Mouse (Mus musculus): Measurements from ENCODE around the gene BC004004.
"Not testable (repeated sequence)": the region's sequence is repeated elsewhere in the genome, so short reads cannot be mapped to it uniquely, and the experiment has no call there.

Gene BC004004

DNA sequence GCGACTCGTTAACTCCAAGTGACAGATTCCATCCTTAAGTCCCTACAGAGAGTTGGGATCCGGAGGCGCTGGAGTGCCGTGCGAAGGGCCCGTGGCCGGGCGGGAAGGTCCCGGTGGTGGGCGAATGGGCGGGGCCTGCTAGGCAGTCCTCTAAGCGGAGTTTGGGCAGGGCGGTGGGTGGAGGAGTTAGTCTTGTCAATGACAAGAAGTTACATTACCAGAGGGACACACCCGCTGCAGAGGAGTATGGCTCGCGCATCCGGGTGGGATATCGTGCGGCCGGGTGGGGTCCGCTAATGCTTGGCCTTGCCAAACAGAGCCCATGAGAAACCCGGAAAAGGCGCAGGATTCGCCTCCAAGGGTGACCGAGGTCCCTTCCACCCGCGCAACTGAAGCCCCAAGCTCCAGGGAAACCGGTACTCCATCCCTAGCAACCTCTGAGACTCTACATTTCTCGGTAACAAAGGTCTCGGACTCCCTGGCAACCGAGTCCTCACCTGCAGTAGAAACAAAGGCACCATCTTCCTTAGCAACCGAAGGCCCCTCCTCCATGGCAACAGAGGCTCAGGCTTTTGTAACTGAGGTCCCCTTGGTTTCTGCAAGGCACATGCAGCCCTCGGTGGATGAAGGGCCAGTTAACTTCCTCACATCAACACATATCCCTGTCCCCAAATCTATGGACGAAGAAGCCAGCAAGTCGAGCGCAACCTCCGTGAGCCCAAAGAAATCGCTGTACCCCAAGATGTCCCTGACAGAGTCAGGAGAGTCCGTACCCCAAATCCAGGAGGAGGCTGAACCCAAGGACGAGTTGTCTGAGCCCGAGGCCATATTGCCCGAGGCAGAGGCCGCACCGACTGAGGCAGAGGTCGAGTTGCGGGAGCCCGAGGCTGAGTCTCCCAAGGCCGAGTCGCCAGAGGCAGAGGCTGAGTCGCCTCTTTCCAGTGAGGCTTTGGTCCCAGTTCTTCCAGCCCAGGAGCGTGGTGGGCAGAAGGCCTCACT, 58.2 kb downstream of the BC004004 start:
- DNase-seq = peak; percentile 96

DNA sequence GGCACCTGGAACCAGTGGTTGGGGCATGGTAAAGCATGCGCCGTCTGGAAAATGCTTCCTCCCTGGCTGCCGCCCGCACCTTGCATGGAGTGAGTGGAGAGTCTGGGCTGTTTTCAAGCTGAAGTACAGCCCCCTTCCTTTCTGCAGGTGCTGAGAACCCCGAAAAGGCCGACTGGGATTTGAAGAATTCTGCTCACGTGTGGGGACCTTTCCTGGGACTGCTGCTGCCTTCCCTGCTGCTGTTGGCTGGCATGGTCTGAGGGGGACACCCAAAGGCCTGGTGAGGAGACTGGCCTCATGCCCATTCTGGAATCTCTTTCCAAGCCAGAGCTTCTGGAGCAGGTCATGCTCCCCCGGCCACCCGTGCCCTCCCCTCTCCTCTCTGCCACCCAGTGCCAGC, 59.1 kb downstream of the BC004004 start:
- peak; percentile 92 for DNase-seq

DNA sequence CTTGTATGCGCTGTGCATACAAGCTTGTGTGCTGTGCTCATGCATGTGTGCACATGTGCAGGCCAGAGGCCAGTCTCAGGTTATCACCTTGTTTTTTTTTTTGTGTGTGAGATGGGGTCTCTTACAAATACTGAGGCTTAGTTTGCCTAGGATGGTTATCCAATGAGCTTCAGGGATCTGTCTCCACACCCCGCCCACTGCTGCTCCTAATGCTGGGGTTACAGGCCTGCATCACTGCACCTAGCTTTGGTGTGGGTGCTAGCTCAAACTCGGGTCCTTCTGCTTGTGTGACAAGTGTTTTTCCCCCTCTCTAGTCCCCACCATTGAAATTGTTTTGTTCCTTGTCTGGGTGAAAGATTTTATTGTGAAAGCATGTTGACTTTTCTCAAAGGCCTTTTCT, 61.6 kb downstream of the BC004004 start:
- DNase-seq = peak; percentile 91

DNA sequence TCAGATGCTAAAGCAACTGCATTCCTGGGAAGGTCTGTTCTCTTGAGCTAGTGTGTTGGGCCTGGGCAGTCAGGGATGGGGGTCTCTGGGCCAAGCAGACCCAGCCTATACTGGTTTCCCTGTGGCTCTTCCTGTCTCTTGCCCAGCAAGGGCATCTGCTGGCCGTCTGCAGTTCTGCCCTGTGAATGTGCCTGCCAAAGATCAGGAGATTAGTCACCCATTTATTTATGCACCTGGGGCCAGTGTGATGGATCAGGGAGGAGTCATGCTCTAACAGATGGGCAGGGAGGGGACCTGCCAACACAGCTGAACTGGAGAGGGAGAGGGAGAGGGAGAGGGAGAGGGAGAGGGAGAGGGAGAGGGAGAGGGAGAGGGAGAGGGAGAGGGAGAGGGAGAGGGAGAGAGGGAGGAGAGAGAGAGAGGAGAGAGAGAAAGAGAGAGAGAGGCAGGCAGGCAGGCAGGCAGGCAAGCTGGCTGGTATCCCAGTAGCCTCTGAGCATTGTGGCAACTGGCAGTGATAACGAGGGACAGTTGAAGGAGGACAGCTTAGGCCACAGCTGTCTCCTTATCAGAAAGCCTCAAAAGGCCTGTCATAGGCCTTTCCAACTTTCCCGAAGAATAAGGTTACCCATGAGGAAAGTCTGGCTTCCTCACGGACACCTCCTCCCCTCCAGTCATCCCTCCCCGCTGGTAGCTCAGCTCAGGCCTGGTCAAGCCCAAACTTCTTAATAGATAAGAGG, 62.3 kb downstream of the BC004004 start:
- peak; percentile 95 for DNase-seq

DNA sequence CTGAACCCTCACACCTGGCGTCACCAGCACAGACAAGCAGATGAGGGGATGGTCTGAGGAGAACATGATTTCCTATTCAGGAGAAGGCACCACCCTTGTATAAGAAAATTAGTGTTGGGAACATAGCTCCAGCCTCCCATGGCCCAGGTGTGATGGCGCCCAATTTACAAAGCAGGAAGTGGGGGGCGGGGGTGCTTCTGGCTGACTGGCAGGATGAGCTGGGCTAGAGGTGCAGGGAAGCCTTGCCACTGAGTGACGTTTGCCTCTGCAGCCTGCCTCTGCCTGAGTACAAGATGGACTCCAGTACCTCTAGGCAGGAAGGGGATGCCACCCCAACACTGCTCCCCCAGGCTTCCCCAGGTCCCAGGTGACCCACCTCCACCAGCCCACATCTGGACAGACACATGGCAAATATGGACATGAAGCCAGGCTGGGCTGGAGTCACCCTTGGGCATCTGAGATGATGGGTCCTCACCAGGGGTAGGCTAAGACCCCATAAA, 63.6 kb downstream of the BC004004 start:
- DNase-seq = peak; percentile 93

DNA sequence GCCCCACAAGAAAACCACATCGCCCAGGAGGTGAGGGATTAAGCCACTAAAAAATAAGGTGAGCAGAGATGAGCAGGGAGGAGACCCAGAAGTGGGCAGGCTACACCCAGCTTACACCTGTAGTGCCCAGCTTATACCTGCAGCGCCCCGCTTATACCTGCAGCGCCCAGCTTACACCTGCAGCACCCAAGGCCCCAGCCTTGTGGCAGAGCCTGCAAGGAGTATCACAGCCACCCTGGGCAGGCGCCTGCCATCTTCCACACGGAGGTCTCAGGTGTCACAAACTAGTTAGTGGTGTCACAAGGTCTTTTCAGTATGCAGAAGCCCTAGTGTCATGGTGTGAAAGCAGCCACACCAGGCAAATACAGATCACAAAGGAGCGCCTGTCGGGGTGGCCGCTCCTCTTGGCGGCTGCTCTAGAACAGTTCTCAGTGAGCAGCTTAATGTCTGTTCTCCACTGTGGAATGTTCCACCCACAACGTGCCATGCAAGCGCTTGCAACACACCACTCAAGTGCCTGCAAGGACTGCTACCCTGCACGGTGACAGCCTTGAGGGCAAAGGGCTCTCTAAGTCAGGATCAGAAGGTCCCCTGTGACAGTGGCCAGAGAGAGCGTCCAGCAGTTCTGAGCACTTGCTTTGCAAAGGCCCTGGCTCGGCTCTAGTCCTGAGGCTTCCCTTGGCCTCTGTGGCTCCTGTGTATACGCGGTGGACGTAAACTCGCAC, 67.8 kb downstream of the BC004004 start:
- peak; percentile 90 for DNase-seq

DNA sequence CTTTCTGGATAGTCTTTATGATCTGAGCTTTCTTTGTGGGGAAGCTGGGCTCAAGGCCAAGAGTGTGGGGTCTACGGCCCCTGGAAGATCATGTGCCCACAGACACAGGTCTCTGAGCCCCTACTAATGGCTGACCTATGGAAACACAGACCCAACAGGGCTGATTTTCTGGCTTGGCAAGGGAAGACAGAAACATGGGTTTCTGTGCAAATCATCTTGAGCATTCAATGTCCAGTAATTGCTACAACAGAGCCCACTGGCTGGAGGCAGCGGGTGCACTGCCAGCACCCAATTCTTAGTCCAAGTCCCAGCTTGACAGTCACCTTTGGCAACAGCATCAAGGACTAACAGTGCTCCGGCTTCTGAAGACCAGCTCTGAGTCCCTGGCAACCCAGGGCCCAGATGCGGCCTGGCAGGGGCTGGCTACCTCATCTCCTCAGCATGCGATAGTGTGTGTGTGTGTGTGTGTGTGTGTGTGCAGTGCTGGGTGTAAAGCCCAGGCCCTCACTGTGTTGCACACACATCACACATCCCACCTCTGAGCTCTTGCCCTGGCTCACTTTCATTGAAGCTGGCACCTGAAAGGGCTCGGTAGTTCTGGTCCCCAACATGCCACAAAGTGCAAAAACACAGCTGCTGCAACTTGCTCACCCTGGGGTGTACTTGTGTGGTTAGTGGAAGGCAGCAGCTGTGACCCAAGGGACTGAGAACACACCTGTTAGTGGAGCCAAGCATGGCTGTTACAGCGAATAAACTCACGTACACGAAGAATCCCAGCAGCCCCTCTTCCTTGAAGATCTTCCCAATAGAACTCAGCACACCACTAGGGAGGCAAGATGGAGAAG, 69.6 kb downstream of the BC004004 start:
- DNase-seq = peak; percentile 91

DNA sequence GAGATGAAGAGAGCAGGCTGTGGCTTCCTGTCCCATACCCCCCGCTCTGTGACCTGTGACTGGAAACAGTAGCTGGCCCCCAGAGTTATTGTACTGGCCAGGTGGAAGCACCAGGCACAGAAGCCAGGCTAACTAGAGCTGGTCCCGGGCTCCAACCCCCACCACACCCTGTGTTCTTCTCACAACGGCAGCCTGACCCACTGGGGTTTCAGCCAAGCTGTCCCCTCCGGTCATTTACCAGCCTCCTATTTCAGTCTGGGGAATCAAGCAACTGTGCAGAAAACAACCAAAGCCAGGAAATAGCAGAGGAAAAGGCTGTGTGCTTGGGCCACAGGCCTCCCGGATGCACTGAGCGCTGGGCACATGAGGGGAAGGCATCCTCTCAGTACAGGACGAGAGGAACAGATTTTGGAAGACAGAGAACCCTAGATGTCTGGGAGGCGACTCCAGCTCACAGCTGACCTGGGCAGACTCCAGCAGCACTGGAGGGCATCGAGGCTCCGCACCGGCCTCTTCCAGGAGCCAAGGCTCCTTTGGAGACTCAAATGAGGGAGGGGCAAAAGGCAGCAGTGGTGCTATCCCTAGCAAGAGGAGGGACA, 70.7 kb downstream of the BC004004 start:
- peak; percentile 97 for DNase-seq

DNA sequence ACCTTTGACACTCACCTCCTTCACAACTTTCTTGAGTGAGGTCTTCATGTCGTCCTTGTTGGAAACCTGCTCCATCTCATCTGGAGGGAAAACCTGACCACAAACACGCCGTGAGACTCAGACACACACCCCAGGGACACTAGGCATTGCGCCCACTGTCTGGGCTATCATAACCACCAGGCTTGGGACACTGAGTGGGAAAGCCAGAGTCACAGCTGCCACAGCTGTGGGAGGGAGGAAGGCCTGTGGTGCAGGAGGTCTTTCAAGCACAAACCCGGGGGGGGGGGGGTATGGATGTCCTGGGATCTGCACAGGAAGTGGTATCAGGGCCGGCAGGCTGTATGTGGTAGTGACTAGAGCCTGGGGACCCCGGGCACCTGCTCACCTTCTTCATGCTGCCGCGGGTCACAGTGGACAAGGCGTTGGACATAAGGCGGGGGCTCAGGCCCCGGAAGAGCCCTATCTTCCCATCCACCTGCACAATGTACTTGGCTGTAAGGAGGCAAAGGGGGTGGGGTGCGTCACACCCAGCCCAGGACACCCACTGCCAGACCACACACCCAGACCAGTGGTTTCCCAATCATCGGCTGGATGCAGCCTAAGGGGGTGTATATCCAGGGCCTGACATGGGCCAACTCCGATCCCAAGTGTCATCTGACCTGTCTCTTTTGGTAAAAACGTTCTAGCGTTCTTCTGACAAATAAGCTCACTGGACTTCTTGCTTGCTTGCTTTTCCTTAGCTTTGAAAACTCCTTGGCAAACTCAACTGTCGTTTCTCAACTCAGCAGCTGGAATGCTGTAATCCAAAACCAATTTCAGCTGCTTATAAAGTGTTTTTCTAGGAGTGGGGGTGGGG, 72.0 kb downstream of the BC004004 start:
- peak; percentile 98 for DNase-seq

DNA sequence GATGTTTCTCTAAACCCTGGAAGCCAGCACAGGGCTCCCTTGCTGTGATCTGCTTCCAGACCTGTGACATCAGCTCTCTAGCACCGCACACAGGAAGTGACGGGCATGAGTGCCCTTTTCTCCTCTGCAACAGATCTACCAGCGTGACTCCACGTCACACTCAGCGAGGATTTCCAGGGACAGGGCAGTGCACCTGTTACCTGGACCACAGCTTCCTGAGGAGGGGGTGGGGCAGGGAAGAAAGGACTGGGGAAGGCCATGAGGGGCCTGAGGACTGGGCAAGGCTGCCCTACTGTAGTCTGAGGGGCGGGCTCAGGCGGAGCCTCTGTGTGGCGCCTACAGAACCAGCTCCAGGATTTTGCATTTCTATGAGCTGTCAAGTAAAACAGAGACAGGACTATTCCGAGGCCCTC, 73.0 kb downstream of the BC004004 start:
- DNase-seq = peak; percentile 97

DNA sequence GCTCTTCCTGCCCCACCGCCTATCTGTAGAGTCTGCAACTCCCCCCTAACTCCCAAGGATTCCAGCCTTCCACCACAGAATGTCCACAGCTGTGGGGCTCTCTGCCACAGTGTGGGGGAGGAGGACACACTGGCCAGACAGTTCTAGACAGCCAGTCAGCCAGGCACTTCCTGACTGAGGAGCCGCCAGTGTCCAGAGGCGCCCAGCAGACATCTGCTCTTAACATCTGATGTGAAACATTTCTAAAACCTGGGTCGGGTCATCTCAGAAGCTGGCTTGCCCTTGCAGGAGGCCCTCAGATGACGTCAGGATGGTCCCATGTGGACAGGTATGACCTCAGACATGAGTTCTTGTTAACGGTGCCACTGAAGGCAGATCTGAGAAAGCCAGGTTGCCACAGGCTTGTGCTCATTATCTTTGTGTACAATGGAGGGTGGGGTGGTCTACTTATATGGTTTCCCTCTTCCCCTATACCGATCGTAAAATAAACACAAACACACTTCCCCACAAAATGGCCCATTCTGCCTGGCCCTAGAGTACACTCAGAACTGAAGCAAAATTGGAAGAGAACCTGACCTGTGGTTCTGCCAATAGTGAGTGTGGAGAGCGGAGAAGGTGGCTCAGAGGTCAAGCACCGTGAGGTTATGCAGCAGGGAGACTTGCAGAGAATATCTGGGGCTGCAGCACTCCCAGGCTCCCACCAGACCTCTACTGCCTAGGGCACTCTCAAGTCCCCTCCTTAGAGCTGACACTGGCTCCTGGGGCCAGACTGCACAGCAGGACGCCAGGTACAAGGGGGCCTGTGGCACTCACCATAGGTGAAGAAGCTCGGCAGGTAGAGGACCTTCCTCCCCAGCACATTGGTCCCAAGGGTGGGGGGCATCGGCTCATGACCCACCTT, 73.7 kb downstream of the BC004004 start:
- peak; percentile 98 for DNase-seq

DNA sequence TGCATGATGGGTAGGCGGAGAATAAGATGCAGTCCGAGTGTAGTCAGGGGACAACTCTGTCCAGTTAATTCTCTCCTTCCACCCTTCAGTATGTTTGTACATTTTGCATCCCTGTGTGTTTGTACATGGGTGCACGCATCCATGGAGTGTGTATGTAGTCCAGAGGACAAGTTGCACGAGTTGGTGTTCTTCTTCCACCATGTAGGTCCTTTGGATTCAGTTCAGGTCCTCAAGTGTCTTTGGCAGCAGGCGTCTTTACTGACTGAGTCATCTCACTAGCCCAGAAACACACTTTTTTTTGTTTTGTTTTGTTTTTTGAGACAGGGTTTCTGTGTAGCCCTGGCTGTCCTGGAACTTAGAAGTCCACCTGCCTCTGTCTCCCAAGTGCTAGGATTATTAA, 74.7 kb downstream of the BC004004 start:
- peak; percentile 85 for DNase-seq

DNA sequence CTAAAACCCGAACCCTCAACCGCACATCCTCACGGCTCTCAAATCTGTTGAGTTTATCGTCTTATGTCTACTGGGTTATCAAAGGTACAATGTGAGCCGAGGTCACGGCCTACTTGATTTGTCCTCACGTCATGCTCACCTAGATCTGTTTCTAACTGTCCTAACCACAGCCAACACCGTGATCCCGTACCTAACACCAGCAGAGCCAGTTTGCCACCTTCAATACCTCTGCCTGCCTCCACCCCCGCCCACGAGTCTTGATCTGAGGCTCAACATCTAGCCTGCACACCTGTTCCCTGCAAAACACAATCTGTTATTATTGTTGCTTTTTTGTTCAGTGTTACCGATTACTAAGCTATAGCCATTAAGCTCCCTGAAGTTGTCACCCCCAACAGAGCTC, 76.7 kb downstream of the BC004004 start:
- peak; percentile 91 for DNase-seq

DNA sequence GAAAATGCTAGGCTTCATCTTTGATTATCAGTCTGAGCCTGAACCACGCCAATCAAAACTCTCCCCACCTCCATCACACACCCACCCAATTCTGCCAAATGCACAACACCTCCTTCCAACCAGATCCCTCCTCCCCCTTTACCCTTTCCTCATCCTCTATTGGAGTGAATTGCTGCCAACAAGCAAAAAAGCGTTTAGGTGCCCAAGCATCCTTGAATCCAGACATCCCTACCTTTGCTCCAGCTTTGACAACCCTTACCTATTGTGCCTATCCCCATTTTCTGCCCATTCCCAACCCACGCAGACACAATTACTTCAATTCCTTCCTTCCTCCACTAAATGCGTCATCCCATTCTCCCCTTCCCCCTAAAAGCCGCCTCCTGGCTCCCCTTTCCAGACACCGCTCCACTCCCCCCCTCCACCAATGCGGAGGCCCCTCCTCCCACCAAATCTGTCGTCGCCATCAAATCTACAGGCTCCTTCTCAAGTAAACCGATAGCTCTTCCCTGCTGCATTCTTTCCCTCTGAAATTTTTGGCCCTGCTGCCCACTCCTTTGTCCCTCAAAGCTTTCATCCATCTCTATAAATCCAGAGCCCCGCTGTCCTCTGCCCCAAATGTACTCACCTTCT, 78.0 kb downstream of the BC004004 start:
- DNase-seq = peak; percentile 97

DNA sequence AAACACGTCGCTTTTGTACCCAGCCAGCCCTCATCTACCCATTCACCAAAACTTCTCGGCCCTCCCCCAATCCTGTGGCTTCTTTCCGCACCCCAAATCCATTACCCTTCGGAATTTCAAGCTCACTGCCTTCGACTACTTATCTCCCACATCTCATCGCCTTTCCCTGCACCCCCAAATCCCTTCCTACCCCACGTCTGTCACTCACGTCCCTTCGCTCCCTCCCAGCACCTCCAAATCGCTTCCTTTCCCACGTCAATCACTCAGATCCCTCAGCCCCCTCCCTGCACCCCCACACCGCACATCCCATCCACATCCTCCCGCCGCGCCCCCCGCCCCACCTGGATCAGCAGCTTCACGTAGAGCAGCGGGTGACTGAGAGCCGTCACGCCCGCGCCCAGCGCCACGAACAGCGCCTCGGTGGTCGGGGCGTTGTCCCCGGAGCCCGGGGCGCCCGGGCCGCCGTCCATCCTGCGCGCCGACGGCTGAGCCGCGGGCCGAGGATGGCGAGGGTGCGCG, 78.6 kb downstream of the BC004004 start:
- peak; percentile 95 for DNase-seq

DNA sequence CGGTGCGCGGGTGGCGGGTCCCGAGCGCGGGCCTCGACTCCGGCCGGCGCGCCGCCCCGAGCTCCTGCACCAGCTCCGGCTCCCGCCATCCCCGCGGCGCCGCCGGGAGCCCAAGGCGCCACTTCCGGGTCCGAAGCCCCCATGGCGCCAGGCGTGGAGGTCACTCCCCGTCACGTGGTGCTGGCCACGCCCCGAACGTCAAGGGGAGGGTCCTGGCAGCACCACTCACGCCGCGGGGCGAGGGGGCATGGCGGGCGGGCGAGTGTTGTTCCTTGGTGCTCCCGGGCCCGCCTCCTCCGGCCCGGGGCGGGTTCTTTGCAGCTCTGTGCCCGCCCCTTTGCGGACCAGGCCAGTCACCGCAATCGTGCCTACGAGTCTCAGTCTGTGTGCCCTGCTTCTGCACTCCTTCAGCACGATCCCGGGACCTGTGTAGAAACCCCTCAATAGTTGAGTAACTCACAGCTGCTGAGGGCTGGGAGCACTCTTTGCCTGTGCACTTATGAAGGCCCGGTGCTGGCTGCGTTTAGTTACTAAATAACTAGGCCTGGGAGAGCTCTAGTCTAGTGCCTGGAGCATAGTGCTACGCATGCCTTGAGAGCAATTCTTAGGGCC, 79.2 kb downstream of the BC004004 start, which contains the start of gene Mtch1:
Gene Mtch1 (minus strand): TSS at position 290 of the 612 bp plus-strand sequence.
- DNase-seq = peak; percentile 100

DNA sequence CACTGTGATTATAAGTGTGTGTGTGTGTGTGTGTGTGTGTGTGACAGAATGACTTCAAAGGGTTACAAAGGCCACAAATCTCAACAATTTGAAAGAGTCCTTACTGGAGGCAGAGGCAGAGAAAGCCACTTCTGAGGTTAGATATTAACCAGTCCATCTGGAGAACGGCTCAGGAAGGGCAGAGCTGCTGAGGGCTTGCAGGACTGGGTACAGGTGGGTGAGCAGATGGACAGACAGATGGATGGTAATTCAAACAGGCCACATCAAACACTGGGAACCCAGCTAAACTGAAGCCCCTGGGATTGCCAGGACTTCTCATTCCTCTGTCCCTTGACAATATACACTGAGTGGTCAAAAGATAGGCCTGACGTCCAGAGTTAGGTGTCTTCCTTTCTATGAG, 80.4 kb downstream of the BC004004 start:
- no peak for DNase-seq

DNA sequence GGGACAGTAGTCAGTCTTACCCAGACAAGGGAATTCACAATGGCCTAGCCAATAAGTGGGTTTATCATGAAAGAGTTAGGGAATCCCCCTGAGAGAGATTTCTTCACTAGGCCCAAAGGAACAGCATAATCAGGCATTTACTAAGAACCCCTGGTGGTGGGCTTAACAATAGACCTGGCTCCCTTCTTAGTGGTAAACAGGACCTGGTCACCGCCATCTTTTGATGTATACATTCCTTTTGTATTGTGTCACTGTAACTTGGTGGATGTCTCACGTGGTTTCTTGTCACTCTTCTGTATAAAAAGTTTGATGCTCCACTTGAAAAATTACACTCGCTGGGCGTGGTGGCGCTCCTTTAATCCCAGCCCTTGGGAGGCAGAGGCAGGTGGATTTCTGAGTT, 82.5 kb downstream of the BC004004 start:
- not testable (repeated sequence) for DNase-seq

Data from heart, adult 11 months (tissue).